ENCODE assay signal across 9 mouse cellular contexts in genomic region chr3:117869324-117869715, GRCm38 (mm10). TPM values are rescaled to one million over a fixed set of nuclear protein-coding genes. Genes with fewer than 3 reads are reported as not detected.
A peak's percentile ranks its signal among the peaks of the same experiment; 100 is the strongest.
DNase-seq lines count a peak whose midpoint lies in the region; ATAC-seq and TF ChIP-seq lines count a peak whose summit lies in the region.
"Had no signal": no experiment of that assay in that cellular context is flagged by ENCODE, and none has a peak within 500 bp of the region (broad histone marks: within the 10 kb centered on the region; RNA-seq: fewer than 3 reads in every experiment).

No protein-coding gene starts in this region.

- H3K9ac ChIP-seq in heart, adult 2 months (ENCODE audit: low read depth, low read length): peak overlapping the region; percentile 96; the same call in 1 of the 2 replicates
- peak overlapping the region; percentile 73 for H3K9ac ChIP-seq in hindbrain, embryonic 16.5 days (ENCODE audit: low read depth, low read length)
- H3K9ac ChIP-seq in midbrain, embryonic 11.5 days (ENCODE audit: low read length): peak overlapping the region; percentile 75

- no peaks in the 10 kb centered on the region for H3K79me2 ChIP-seq in heart, adult 2 months (replicated peaks; ENCODE audit: control insufficient read depth, insufficient read depth, low read length)

- H3K4me3 ChIP-seq in heart, adult 2 months: peak overlapping the region; percentile 69
- peak overlapping the region; percentile 60 for H3K4me3 ChIP-seq in hindbrain, embryonic 16.5 days (ENCODE audit: low read length)
- peak overlapping the region; percentile 48 for H3K4me3 ChIP-seq in midbrain, embryonic 11.5 days (ENCODE audit: low read depth, low read length)

- peak overlapping the region; percentile 93 for H3K27ac ChIP-seq in heart, adult 2 months
- no peak overlapping the region; the same call in 1 of the 2 replicates for H3K27ac ChIP-seq in hindbrain, embryonic 16.5 days (ENCODE audit: low read depth, low read length)
- no peak overlapping the region for H3K27ac ChIP-seq in midbrain, embryonic 11.5 days (ENCODE audit: low read depth, low read length)

- H3K4me2 ChIP-seq in hindbrain, embryonic 16.5 days (ENCODE audit: low read length): peak overlapping the region; percentile 79
- peak overlapping the region; percentile 51 for H3K4me2 ChIP-seq in midbrain, embryonic 11.5 days

- 7% methylated on average over 2 of the region's 2 CpGs for WGBS in heart, adult 2 months
- 27% methylated on average over 2 of the region's 2 CpGs for WGBS in hindbrain, embryonic 16.5 days
- 34% methylated on average over 2 of the region's 2 CpGs for WGBS in midbrain, embryonic 11.5 days

- no peaks in the 10 kb centered on the region; the same call in 1 of the 2 replicates for H3K36me3 ChIP-seq in heart, adult 2 months (ENCODE audit: control insufficient read depth, insufficient read depth, low read length)
- H3K36me3 ChIP-seq in hindbrain, embryonic 16.5 days (ENCODE audit: control insufficient read depth, insufficient read depth, low read length): no peaks in the 10 kb centered on the region
- no peaks in the 10 kb centered on the region for H3K36me3 ChIP-seq in midbrain, embryonic 11.5 days (ENCODE audit: control insufficient read depth, insufficient read depth, low read length)
- H3K36me3 ChIP-seq: G1E had no signal

- no peak for TF ChIP-seq CTCF in heart, adult 2 months (IDR thresholded peaks at IDR 0.05)

- no peak for DNase-seq in heart, adult 2 months
- DNase-seq in heart, adult 11 months: no peak
- DNase-seq in brain, adult 2 months (ENCODE audit: low read depth, low spot score): peak; percentile 32
- no peak for DNase-seq in midbrain, embryonic 11.5 days (ENCODE audit: low spot score, missing footprints)
- no peak for DNase-seq in right cerebral cortex, adult 2 months (ENCODE audit: low spot score in 2 of 2)
- no peak for DNase-seq in spleen, postnatal 36 days (ENCODE audit: low spot score in 2 of 2)

- H3K4me1 ChIP-seq in heart, adult 2 months (ENCODE audit: control insufficient read depth, insufficient read depth, low read length): peaks cover 1% of the 10 kb centered on the region; the same call in 1 of the 2 replicates
- peaks cover 4% of the 10 kb centered on the region for H3K4me1 ChIP-seq in hindbrain, embryonic 16.5 days (ENCODE audit: control insufficient read depth, insufficient read depth, low read depth, low read length)
- H3K4me1 ChIP-seq in midbrain, embryonic 11.5 days (ENCODE audit: control insufficient read depth, insufficient read depth, low read length): no peaks in the 10 kb centered on the region

- intact Hi-C loops in heart, adult 2 months (cut with DNase I): no loop called here

- no peak for TF ChIP-seq POLR2A in heart, adult 2 months (IDR thresholded peaks at IDR 0.05; ENCODE audit: insufficient read depth, low read depth, low read length)

- H3K9me3 ChIP-seq in hindbrain, embryonic 16.5 days (ENCODE audit: control insufficient read depth, low read length): no peaks in the 10 kb centered on the region
- no peaks in the 10 kb centered on the region for H3K9me3 ChIP-seq in midbrain, embryonic 11.5 days (ENCODE audit: control insufficient read depth, low read length)

- no peak for TF ChIP-seq EP300 in heart, adult 2 months (IDR thresholded peaks at IDR 0.05; ENCODE audit: insufficient read depth, low read depth, low read length)

- H3K27me3 ChIP-seq in heart, adult 2 months (ENCODE audit: control insufficient read depth, insufficient read depth, low read length): no peaks in the 10 kb centered on the region
- no peaks in the 10 kb centered on the region for H3K27me3 ChIP-seq in hindbrain, embryonic 16.5 days (replicated peaks; ENCODE audit: control insufficient read depth, insufficient read depth, low read length)
- H3K27me3 ChIP-seq in midbrain, embryonic 11.5 days (ENCODE audit: control insufficient read depth, insufficient read depth, low read length): no peaks in the 10 kb centered on the region

- ATAC-seq in hindbrain, embryonic 16.5 days: no peak
- ATAC-seq in midbrain, embryonic 11.5 days (ENCODE audit: low FRiP score): no peak
- no peak for ATAC-seq in megakaryocyte-erythroid progenitor cell, adult 5-6 weeks (replicated peaks; ENCODE audit: low FRiP score, low TSS enrichment, poor library complexity, severe bottlenecking)

RNA-seq across cellular contexts. Expression of gene Snx7, which starts 0.6 kb away (rescaled TPM):
- total RNA-seq in heart, adult 2 months (2021): 1 to 10 TPM; 5.0 to 5.9 TPM
- 6.2 and 7.4 TPM in 2 replicates for polyA plus RNA-seq in heart, adult 2 months (2012; rRNA removed)
- polyA plus RNA-seq in hindbrain, embryonic 16.5 days (2015; fragmentation: Nextera tagmentation; extraction: Ambion mirVana): 11.4 and 12.6 TPM in 2 replicates
- 15.4 and 18.1 TPM in 2 replicates for polyA plus RNA-seq in midbrain, embryonic 11.5 days (2014; fragmentation: Nextera tagmentation; extraction: Ambion mirVana)
- total RNA-seq in megakaryocyte-erythroid progenitor cell, adult 5-6 weeks (2014; fragmentation: Nextera tagmentation): 0.20 and 1.5 TPM in 2 replicates
- total RNA-seq in megakaryocyte-erythroid progenitor cell, adult 5-6 weeks (2017): 4.4 and 7.7 TPM in 2 replicates
- polyA plus RNA-seq: G1E had no signal
